ENCODE assay signal across 17 mouse cellular contexts in genomic region chr17:21702281-21703240, GRCm38 (mm10). TPM values are rescaled to one million over a fixed set of nuclear protein-coding genes. Genes with fewer than 3 reads are reported as not detected.
A peak's percentile ranks its signal among the peaks of the same experiment; 100 is the strongest.
DNase-seq lines count a peak whose midpoint lies in the region; ATAC-seq and TF ChIP-seq lines count a peak whose summit lies in the region.
"Had no signal": no experiment of that assay in that cellular context is flagged by ENCODE, and none has a peak within 500 bp of the region (broad histone marks: within the 10 kb centered on the region; RNA-seq: fewer than 3 reads in every experiment).

No protein-coding gene starts in this region.

- TF ChIP-seq EP300 in liver, postnatal 0 days (IDR thresholded peaks at IDR 0.05; ENCODE audit: low read depth): peak; percentile 94

- H3K4me1 ChIP-seq in forebrain, embryonic 11.5 days (replicated peaks; ENCODE audit: control insufficient read depth, insufficient read depth, low read length): no peaks in the 10 kb centered on the region
- H3K4me1 ChIP-seq in forebrain, embryonic 13.5 days: no peaks in the 10 kb centered on the region
- H3K4me1 ChIP-seq in G1E (ENCODE audit: insufficient read depth, low read depth, low read length): peaks cover 33% of the 10 kb centered on the region
- H3K4me1 ChIP-seq in erythroblast, embryonic 14.5 days (ENCODE audit: control insufficient read depth): peaks cover 61% of the 10 kb centered on the region
- peaks cover 11% of the 10 kb centered on the region for H3K4me1 ChIP-seq in liver, postnatal 0 days (ENCODE audit: insufficient read depth)
- H3K4me1 ChIP-seq: lung, embryonic 15.5 days had no signal

- no peak for ATAC-seq in forebrain, embryonic 11.5 days (replicated peaks; ENCODE audit: low FRiP score)
- ATAC-seq in forebrain, embryonic 13.5 days: no peak
- ATAC-seq in G1E (ENCODE audit: extremely low read depth, insufficient number of reproducible peaks, low FRiP score, poor library complexity, severe bottlenecking): peak; percentile 66
- peak; percentile 86 for ATAC-seq in liver, postnatal 0 days
- ATAC-seq: inflammation-experienced regulatory T-cells, adult 6 months had no signal

- no peaks in the 10 kb centered on the region for H3K36me3 ChIP-seq in forebrain, embryonic 11.5 days (ENCODE audit: control insufficient read depth, insufficient read depth, low read length)
- no peaks in the 10 kb centered on the region for H3K36me3 ChIP-seq in forebrain, embryonic 13.5 days (ENCODE audit: poor library complexity, severe bottlenecking)
- H3K36me3 ChIP-seq in G1E (replicated peaks): no peaks in the 10 kb centered on the region
- H3K36me3 ChIP-seq in erythroblast, embryonic 14.5 days (ENCODE audit: control insufficient read depth): no peaks in the 10 kb centered on the region
- H3K36me3 ChIP-seq in liver, postnatal 0 days (replicated peaks; ENCODE audit: insufficient read depth, low read length): no peaks in the 10 kb centered on the region
- H3K36me3 ChIP-seq: limb, embryonic 10.5 days; lung, embryonic 15.5 days had no signal

- no peak for TF ChIP-seq CTCF in G1E (IDR thresholded peaks at IDR 0.05; ENCODE audit: low read depth, low read length)
- TF ChIP-seq CTCF in liver, postnatal 0 days (IDR thresholded peaks at IDR 0.05; ENCODE audit: low read depth): no peak

- H3K27ac ChIP-seq in forebrain, embryonic 11.5 days (ENCODE audit: low read depth, low read length): no peak overlapping the region
- H3K27ac ChIP-seq in forebrain, embryonic 13.5 days: no peak overlapping the region
- H3K27ac ChIP-seq in liver, postnatal 0 days (ENCODE audit: low read depth): peak overlapping the region; percentile 58
- H3K27ac ChIP-seq: limb, embryonic 10.5 days; lung, embryonic 15.5 days had no signal

- no peak overlapping the region for H3K4me3 ChIP-seq in forebrain, embryonic 11.5 days (ENCODE audit: low read depth, low read length)
- H3K4me3 ChIP-seq in forebrain, embryonic 13.5 days: no peak overlapping the region
- H3K4me3 ChIP-seq in G1E (ENCODE audit: low read depth, low read length): peak overlapping the region; percentile 65; the same call in 1 of the 2 replicates
- H3K4me3 ChIP-seq in erythroblast, embryonic 14.5 days (replicated peaks): peak overlapping the region; percentile 48
- no peak overlapping the region for H3K4me3 ChIP-seq in liver, postnatal 0 days (ENCODE audit: low read depth, low read length)
- H3K4me3 ChIP-seq: limb, embryonic 10.5 days; lung, embryonic 15.5 days had no signal

- H3K9ac ChIP-seq in forebrain, embryonic 11.5 days (ENCODE audit: low read length): no peak overlapping the region
- no peak overlapping the region for H3K9ac ChIP-seq in forebrain, embryonic 13.5 days
- H3K9ac ChIP-seq in liver, postnatal 0 days (replicated peaks): peak overlapping the region; percentile 24; the same call in 1 of the 2 replicates
- H3K9ac ChIP-seq: lung, embryonic 15.5 days had no signal

- H3K9me3 ChIP-seq in forebrain, embryonic 11.5 days (ENCODE audit: control insufficient read depth, low read length): no peaks in the 10 kb centered on the region
- no peaks in the 10 kb centered on the region for H3K9me3 ChIP-seq in forebrain, embryonic 13.5 days (replicated peaks)
- H3K9me3 ChIP-seq in G1E (replicated peaks): no peaks in the 10 kb centered on the region
- H3K9me3 ChIP-seq in erythroblast, embryonic 14.5 days (ENCODE audit: control insufficient read depth, low read length): no peaks in the 10 kb centered on the region
- no peaks in the 10 kb centered on the region for H3K9me3 ChIP-seq in liver, postnatal 0 days (ENCODE audit: low read length)
- H3K9me3 ChIP-seq: limb, embryonic 10.5 days; lung, embryonic 15.5 days had no signal

- H3K4me2 ChIP-seq in forebrain, embryonic 11.5 days (ENCODE audit: low read depth, low read length, severe bottlenecking): no peak overlapping the region
- H3K4me2 ChIP-seq in forebrain, embryonic 13.5 days: no peak overlapping the region
- peak overlapping the region; percentile 47 for H3K4me2 ChIP-seq in liver, postnatal 0 days (ENCODE audit: low read depth, low read length)
- H3K4me2 ChIP-seq: lung, embryonic 15.5 days had no signal

- H3K27me3 ChIP-seq in forebrain, embryonic 11.5 days (ENCODE audit: control insufficient read depth, insufficient read depth, low read length): no peaks in the 10 kb centered on the region
- no peaks in the 10 kb centered on the region for H3K27me3 ChIP-seq in forebrain, embryonic 13.5 days
- no peaks in the 10 kb centered on the region for H3K27me3 ChIP-seq in G1E (ENCODE audit: insufficient read depth, low read length)
- H3K27me3 ChIP-seq in erythroblast, embryonic 14.5 days (ENCODE audit: control insufficient read depth): no peaks in the 10 kb centered on the region
- no peaks in the 10 kb centered on the region for H3K27me3 ChIP-seq in liver, postnatal 0 days (ENCODE audit: insufficient read depth, low read length)
- H3K27me3 ChIP-seq: lung, embryonic 15.5 days had no signal

- WGBS in forebrain, embryonic 11.5 days: 58% methylated on average over 5 of the region's 5 CpGs
- 52% methylated on average over 5 of the region's 5 CpGs for WGBS in forebrain, embryonic 13.5 days
- WGBS in liver, postnatal 0 days (ENCODE audit: insufficient replicate concordance): 28% methylated on average over 5 of the region's 5 CpGs

- DNase-seq in forebrain, embryonic 11.5 days (ENCODE audit: low spot score): peak; percentile 54
- DNase-seq in G1E (ENCODE audit: low spot score): peak; percentile 7
- DNase-seq in liver, postnatal 0 days: peak; percentile 76
- no peak for DNase-seq in gastrocnemius, postnatal 4 days (ENCODE audit: low spot score in 2 of 2)
- no peak for DNase-seq in adrenal gland, adult 8-10 months
- no peak for DNase-seq in right cerebral cortex, postnatal 36 days (ENCODE audit: low spot score in 2 of 2)
- DNase-seq: adrenal gland, postnatal 25 days; cerebellum, adult 11 months; heart, postnatal 4 days; kidney, postnatal 10 days; layer of hippocampus, adult 9-11 months had no signal

RNA-seq across cellular contexts. Expression of gene Zfp760, which starts 5.0 kb away (rescaled TPM):
- polyA plus RNA-seq in forebrain, embryonic 11.5 days (2014; fragmentation: Nextera tagmentation; extraction: Ambion mirVana): 22.7 and 25.1 TPM in 2 replicates
- 20.7 and 22.1 TPM in 2 replicates for polyA plus RNA-seq in forebrain, embryonic 13.5 days (2015; fragmentation: Nextera tagmentation; extraction: Ambion mirVana)
- total RNA-seq in G1E (2014; fragmentation: Nextera tagmentation) (21.4 and 24.0 TPM in 2 replicates), G1E (2017) (14.1 and 14.5 TPM in 2 replicates)
- 1.0 and 1.2 TPM in 2 replicates for polyA plus RNA-seq in G1E (2012)
- 0.02 and 0.03 TPM in 2 replicates for polyA plus RNA-seq in erythroblast, embryonic 14.5 days (2012)
- polyA plus RNA-seq in liver, postnatal 0 days (2015; fragmentation: Nextera tagmentation; extraction: Ambion mirVana): 1.3 and 1.9 TPM in 2 replicates
- 1 to 10 TPM; 4.7 to 5.2 TPM for total RNA-seq in gastrocnemius, postnatal 4 days (2021)
- total RNA-seq in adrenal gland, adult 8-10 months (2022): 1 to 10 TPM; 6.3 to 8.3 (median 7.9) TPM

RNA-seq across cellular contexts. Expression of gene Gm10226, which starts 10.9 kb away (rescaled TPM):
- polyA plus RNA-seq in forebrain, embryonic 11.5 days (2014; fragmentation: Nextera tagmentation; extraction: Ambion mirVana): 8.1 and 12.5 TPM in 2 replicates
- 15.5 and 21.5 TPM in 2 replicates for polyA plus RNA-seq in forebrain, embryonic 13.5 days (2015; fragmentation: Nextera tagmentation; extraction: Ambion mirVana)
- total RNA-seq in G1E (2014; fragmentation: Nextera tagmentation): 12.7 TPM in 1 of 2 replicates, not detected in the other
- 17.8 and 19.5 TPM in 2 replicates for total RNA-seq in G1E (2017)
- not detected in 2 replicates for polyA plus RNA-seq in G1E (2012)
- polyA plus RNA-seq in erythroblast, embryonic 14.5 days (2012): not detected in 2 replicates
- polyA plus RNA-seq in liver, postnatal 0 days (2015; fragmentation: Nextera tagmentation; extraction: Ambion mirVana): 0.82 and 2.1 TPM in 2 replicates
- 1 to 10 TPM; 4.3 to 5.2 TPM for total RNA-seq in gastrocnemius, postnatal 4 days (2021)
- total RNA-seq in adrenal gland, adult 8-10 months (2022): 1 to 10 TPM in 3 of 4 experiments, not detected in 1; 2.9 to 7.5 (median 6.9) TPM
- polyA plus RNA-seq: gonadal fat pad, adult 2 months had no signal

RNA-seq across cellular contexts. Expression of gene Zfp229, which starts 28.0 kb away (rescaled TPM):
- 8.3 and 8.7 TPM in 2 replicates for polyA plus RNA-seq in forebrain, embryonic 11.5 days (2014; fragmentation: Nextera tagmentation; extraction: Ambion mirVana)
- polyA plus RNA-seq in forebrain, embryonic 13.5 days (2015; fragmentation: Nextera tagmentation; extraction: Ambion mirVana): 8.7 and 11.1 TPM in 2 replicates
- total RNA-seq in G1E (2014; fragmentation: Nextera tagmentation) (7.6 and 8.3 TPM in 2 replicates), G1E (2017) (6.0 and 6.2 TPM in 2 replicates)
- polyA plus RNA-seq in G1E (2012): 2.4 and 2.6 TPM in 2 replicates
- 0.07 and 0.16 TPM in 2 replicates for polyA plus RNA-seq in erythroblast, embryonic 14.5 days (2012)
- 1.4 and 1.6 TPM in 2 replicates for polyA plus RNA-seq in liver, postnatal 0 days (2015; fragmentation: Nextera tagmentation; extraction: Ambion mirVana)
- 10 to 100 TPM in 1 of 2 experiments, 1 to 10 TPM in 1; 6.7 to 11.1 TPM for total RNA-seq in gastrocnemius, postnatal 4 days (2021)
- 10 to 100 TPM in 3 of 4 experiments, 1 to 10 TPM in 1; 9.9 to 13.9 (median 12.5) TPM for total RNA-seq in adrenal gland, adult 8-10 months (2022)

RNA-seq across cellular contexts. Expression of gene Zfp983, which starts 52.1 kb away (rescaled TPM):
- polyA plus RNA-seq in forebrain, embryonic 11.5 days (2014; fragmentation: Nextera tagmentation; extraction: Ambion mirVana): 5.4 and 7.2 TPM in 2 replicates
- polyA plus RNA-seq in forebrain, embryonic 13.5 days (2015; fragmentation: Nextera tagmentation; extraction: Ambion mirVana): 9.6 and 9.9 TPM in 2 replicates
- total RNA-seq in G1E (2014; fragmentation: Nextera tagmentation): 14.8 and 19.3 TPM in 2 replicates
- 6.0 and 6.7 TPM in 2 replicates for total RNA-seq in G1E (2017)
- 0.17 and 0.18 TPM in 2 replicates for polyA plus RNA-seq in G1E (2012)
- polyA plus RNA-seq in erythroblast, embryonic 14.5 days (2012): 0.05 and 0.10 TPM in 2 replicates
- polyA plus RNA-seq in liver, postnatal 0 days (2015; fragmentation: Nextera tagmentation; extraction: Ambion mirVana): 0.80 and 1.1 TPM in 2 replicates
- 1 to 10 TPM; 3.2 to 4.4 TPM for total RNA-seq in gastrocnemius, postnatal 4 days (2021)
- total RNA-seq in adrenal gland, adult 8-10 months (2022): 10 to 100 TPM in 2 of 4 experiments, 1 to 10 TPM in 2; 8.2 to 13.5 (median 10.0) TPM

Comparison
In these comparisons a context has a peak if more than half of its experiments do, and no peak if none do; other contexts are left out.
1. ATAC-seq: peak in G1E (single experiment) and liver, postnatal 0 days (single experiment); none in forebrain, embryonic 11.5 days (single experiment) and forebrain, embryonic 13.5 days (single experiment).
2. DNase-seq: peak in forebrain, embryonic 11.5 days (single experiment), G1E (single experiment) and liver, postnatal 0 days (single experiment); none in gastrocnemius, postnatal 4 days (0 of 2), adrenal gland, adult 8-10 months (single experiment) and right cerebral cortex, postnatal 36 days (0 of 2).
3. H3K4me3 ChIP-seq: peak in G1E (single experiment) and erythroblast, embryonic 14.5 days (single experiment); none in forebrain, embryonic 11.5 days (single experiment), forebrain, embryonic 13.5 days (single experiment) and liver, postnatal 0 days (single experiment).